Mouse (Mus musculus) liver, adult 2 months (tissue): ENCODE data around the gene Hs3st2. TPM values are rescaled to one million over a fixed set of nuclear protein-coding genes. Genes with fewer than 3 reads are reported as not detected.
A peak's percentile ranks its signal among the peaks of the same experiment; 100 is the strongest.
"Not testable (repeated sequence)": the region's sequence is repeated elsewhere in the genome, so short reads cannot be mapped to it uniquely, and the experiment has no call there.

ENCODE experiments used
- DNase-seq: peaks from one replicate; pipeline ENCODE4 v3.0.0-alpha.2; 2011; ENCODE audit warnings: low read depth, low spot score; ENCODE audit errors: extremely low read depth
- H3K27ac ChIP-seq: fragments of 200-500 bp; replicated peaks from 2 replicates; pipeline ENCODE4 v1.5.1; 2012; ENCODE audit warnings: low read depth, mild to moderate bottlenecking, control low read depth, inconsistent platforms, low read length; ENCODE audit not compliant: insufficient read depth
- H3K27me3 ChIP-seq: fragments of 200-500 bp; 2 replicates; pipeline ENCODE4 v1.6.1; 2012; ENCODE audit warnings: mild to moderate bottlenecking, moderate library complexity, low read length, inconsistent platforms; ENCODE audit not compliant: control insufficient read depth, insufficient read depth
- H3K36me3 ChIP-seq: fragments of 200-500 bp; 2 replicates; pipeline ENCODE4 v1.6.1; 2012; ENCODE audit warnings: low read length, inconsistent platforms; ENCODE audit not compliant: control insufficient read depth, insufficient read depth
- H3K4me1 ChIP-seq: fragments of 200-500 bp; 2 replicates; pipeline ENCODE4 v1.6.1; 2011; ENCODE audit warnings: low read length; ENCODE audit not compliant: control insufficient read depth, insufficient read depth
- H3K4me3 ChIP-seq: fragments of 200-500 bp; 2 replicates; pipeline ENCODE4 v1.5.1; 2011; ENCODE audit warnings: low read depth, mild to moderate bottlenecking, control low read depth, low read length, moderate library complexity; ENCODE audit not compliant: insufficient read depth
- H3K79me2 ChIP-seq: fragments of 200-500 bp; 2 replicates; pipeline ENCODE4 v1.6.1; 2012; ENCODE audit warnings: inconsistent platforms, mild to moderate bottlenecking, low read length, moderate library complexity; ENCODE audit not compliant: control insufficient read depth, insufficient read depth
- H3K9ac ChIP-seq: fragments of 200-500 bp; 2 replicates; pipeline ENCODE4 v1.6.1; 2012; ENCODE audit warnings: low read depth, mild to moderate bottlenecking, control low read depth, inconsistent platforms, low read length
- CTCF ChIP-seq: fragments of 200-500 bp; IDR thresholded peaks from 2 replicates; pipeline ENCODE4 v1.5.1; 2011; ENCODE audit warnings: low read depth, low read length, control low read depth
- POLR2A ChIP-seq: fragments of 200-500 bp; IDR thresholded peaks from 2 replicates; pipeline ENCODE4 v1.6.1; 2011; ENCODE audit warnings: low read length, control low read depth; ENCODE audit not compliant: insufficient read depth; ENCODE audit errors: extremely low read depth
- WGBS: fragments of 180-500 bp; shearing (Covaris S2); methylation state at CpG from one replicate; pipeline ENCODE4 v1.1.7; 2018; 5-methylcytosine and 5-hydroxymethylcytosine counted together
- polyA plus RNA-seq: library from polyadenylated mRNA; depleted of rRNA; stranded (reverse); fragments of >200 nt; gene quantifications from 2 replicates; pipeline ENCODE4 v1.2.3, GENCODE M21; 2012; rRNA removed
- total RNA-seq: library from RNA; depleted of rRNA; stranded (reverse); fragments of >200 nt; gene quantifications from 2 replicates; pipeline ENCODE4 v1.2.3, GENCODE M21; 2014; rRNA removed

Hs3st2 gene
- total RNA-seq, result not detected in 2 replicates
- not detected in 2 replicates for polyA plus RNA-seq

GRCm38 (mm10) chr7:121391225-121391983 is at the start of gene Hs3st2:
Gene Hs3st2, plus strand, starts transcription at chr7:121391859.
- Histone ChIP-seq H3K4me3 (no peak within 1 kb of the TSS), H3K9ac (no peak within 1 kb of the TSS), H3K27ac (no peak within 1 kb of the TSS), H3K79me2 (no peaks in the 10 kb centered on the region), H3K27me3 (peaks cover 13% of the 10 kb centered on the region), H3K36me3 (no peaks in the 10 kb centered on the region), H3K4me1 (no peaks in the 10 kb centered on the region)
- DNase-seq, result no peak
- TF ChIP-seq CTCF (peak; percentile 54), POLR2A (no peak)
- WGBS, result 4% methylated on average over 22 of the region's 22 CpGs

- 71% methylated on average over 3 of the region's 3 CpGs for WGBS
- no peak for DNase-seq
- no peaks in the 10 kb centered on the region for H3K27me3 ChIP-seq
Measured at GRCm38 (mm10) chr7:121348284-121348963, 43.2 kb upstream of the Hs3st2 start.

GRCm38 (mm10) chr7:121351688-121352087 is 40.0 kb upstream of the Hs3st2 start:
- H3K4me3 ChIP-seq, result no peak overlapping the region
- H3K79me2 ChIP-seq, result no peaks in the 10 kb centered on the region
- no peaks in the 10 kb centered on the region for H3K4me1 ChIP-seq
- DNase-seq, result no peak
- H3K27me3 ChIP-seq, result no peaks in the 10 kb centered on the region
- TF ChIP-seq POLR2A (no peak), CTCF (no peak)
- WGBS, result 84% methylated on average over 2 of the region's 2 CpGs
- no peak overlapping the region for H3K27ac ChIP-seq
- no peak overlapping the region for H3K9ac ChIP-seq
- no peaks in the 10 kb centered on the region for H3K36me3 ChIP-seq

More at GRCm38 (mm10) chr7:121348284-121348963, 43.2 kb upstream of the Hs3st2 start:
- H3K4me1 ChIP-seq, result no peaks in the 10 kb centered on the region
- TF ChIP-seq POLR2A (no peak), CTCF (no peak)
- H3K4me3 ChIP-seq, result no peak overlapping the region
- H3K27ac ChIP-seq, result no peak overlapping the region
- H3K79me2 ChIP-seq, result no peaks in the 10 kb centered on the region
- H3K36me3 ChIP-seq, result no peaks in the 10 kb centered on the region
- no peak overlapping the region for H3K9ac ChIP-seq

- WGBS, result 93% methylated on average over 6 of the region's 6 CpGs
- DNase-seq, H3K9ac ChIP-seq, H3K79me2 ChIP-seq, H3K27ac ChIP-seq, H3K27me3 ChIP-seq, H3K36me3 ChIP-seq, H3K4me3 ChIP-seq, H3K4me1 ChIP-seq: not testable (repeated sequence)
Measured at GRCm38 (mm10) chr7:121361448-121361847, 30.2 kb upstream of the Hs3st2 start.

GRCm38 (mm10) chr7:121365584-121365983 is 26.1 kb upstream of the Hs3st2 start:
- Histone ChIP-seq H3K27me3 (no peaks in the 10 kb centered on the region), H3K9ac (no peak overlapping the region), H3K27ac (no peak overlapping the region), H3K79me2 (no peaks in the 10 kb centered on the region), H3K4me1 (no peaks in the 10 kb centered on the region), H3K4me3 (no peak overlapping the region), H3K36me3 (no peaks in the 10 kb centered on the region)
- WGBS, result 86% methylated on average over 7 of the region's 7 CpGs
- DNase-seq, result no peak
- TF ChIP-seq POLR2A (no peak), CTCF (no peak)

GRCm38 (mm10) chr7:121367185-121367584 is 24.5 kb upstream of the Hs3st2 start:
- Histone ChIP-seq H3K27me3 (no peaks in the 10 kb centered on the region), H3K4me1 (no peaks in the 10 kb centered on the region), H3K27ac (no peak overlapping the region), H3K79me2 (no peaks in the 10 kb centered on the region), H3K36me3 (no peaks in the 10 kb centered on the region), H3K4me3 (no peak overlapping the region), H3K9ac (no peak overlapping the region)
- 85% methylated on average over 6 of the region's 6 CpGs for WGBS
- TF ChIP-seq POLR2A, result no peak
- TF ChIP-seq CTCF, result no peak
- DNase-seq, result no peak
